Mouse (Mus musculus) C2C12 (cell line): ENCODE measurements around the gene Xrcc2.

Source experiments
- CEBPB ChIP-seq: IDR thresholded peaks from one replicate; pipeline ENCODE4 v1.6.1; 2011; ENCODE audit warnings: low read depth, mild to moderate bottlenecking, control low read depth, moderate library complexity
- CTCF ChIP-seq: IDR thresholded peaks from one replicate; pipeline ENCODE4 v1.5.1; 2011; ENCODE audit not compliant: control insufficient read depth, insufficient read depth, insufficient read length

DNA sequence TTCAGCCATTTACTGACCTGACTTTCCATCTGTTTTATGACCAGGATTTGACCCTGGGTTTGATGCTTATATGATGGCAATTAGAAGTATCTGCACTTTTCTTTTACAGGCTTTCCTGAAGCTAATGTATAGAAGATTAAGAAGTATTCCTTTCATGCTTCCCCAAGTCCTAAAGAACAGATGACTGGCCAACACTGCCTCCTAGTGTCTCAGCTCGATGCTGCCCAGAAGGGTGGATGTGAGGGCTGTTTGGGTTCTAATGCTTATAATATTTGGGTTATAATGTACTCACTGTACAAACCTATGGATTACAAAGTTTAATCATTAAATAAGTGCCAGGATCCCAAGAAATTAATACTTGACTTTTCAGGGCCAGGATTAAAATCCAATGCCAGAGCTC is 28.7 kb upstream of the Xrcc2 start:
- TF ChIP-seq CTCF (peak; percentile 44), CEBPB (no peak)
